Mouse (Mus musculus): ENCODE data around the gene Fbxw4. TPM values are rescaled to one million over a fixed set of nuclear protein-coding genes. Genes with fewer than 3 reads are reported as not detected.

The Fbxw4 gene
- polyA plus RNA-seq, 1 experiment, result 43.0 TPM

GRCm38 (mm10) chr19:45574339-45574898 is 85.7 kb downstream of the Fbxw4 start:
- Histone ChIP-seq H3K36me3 (ENCODE audit: control insufficient read depth, insufficient read depth, low read length) (no peaks in the 10 kb centered on the region), H3K27ac (ENCODE audit: insufficient read depth, low read depth, low read length) (no peak overlapping the region), H3K27me3 (replicated peaks; ENCODE audit: control insufficient read depth, insufficient read depth, low read length) (no peaks in the 10 kb centered on the region), H3K4me3 (ENCODE audit: insufficient read depth, low read depth, low read length) (no peak overlapping the region), H3K4me1 (ENCODE audit: control insufficient read depth, insufficient read depth, low read length) (no peaks in the 10 kb centered on the region)
- TF ChIP-seq CTCF (conservative IDR thresholded peaks at IDR 0.05; ENCODE audit: insufficient read depth, insufficient read length, low read depth, low read length) (no peak), POLR2A (IDR thresholded peaks at IDR 0.05; ENCODE audit: low read depth, low read length) (no peak)
- 77% methylated on average over 7 of the region's 7 CpGs for WGBS
- no peak for DNase-seq

GRCm38 (mm10) chr19:45573861-45574267 is 86.2 kb downstream of the Fbxw4 start:
- H3K4me3 ChIP-seq (ENCODE audit: insufficient read depth, low read depth, low read length), result no peak overlapping the region
- H3K4me1 ChIP-seq (ENCODE audit: control insufficient read depth, insufficient read depth, low read length), result no peaks in the 10 kb centered on the region
- TF ChIP-seq CTCF (conservative IDR thresholded peaks at IDR 0.05; ENCODE audit: insufficient read depth, insufficient read length, low read depth, low read length), result peak; percentile 70
- no peak for TF ChIP-seq POLR2A (IDR thresholded peaks at IDR 0.05; ENCODE audit: low read depth, low read length)
- WGBS, result 31% methylated on average over 6 of the region's 6 CpGs
- no peaks in the 10 kb centered on the region for H3K27me3 ChIP-seq (replicated peaks; ENCODE audit: control insufficient read depth, insufficient read depth, low read length)
- no peaks in the 10 kb centered on the region for H3K36me3 ChIP-seq (ENCODE audit: control insufficient read depth, insufficient read depth, low read length)
- peak; percentile 72 for DNase-seq
- H3K27ac ChIP-seq (ENCODE audit: insufficient read depth, low read depth, low read length), result no peak overlapping the region

GRCm38 (mm10) chr19:45573033-45573432 is 87.1 kb downstream of the Fbxw4 start:
- WGBS, result 82% methylated on average over 6 of the region's 6 CpGs

GRCm38 (mm10) chr19:45567367-45567766 is 92.7 kb downstream of the Fbxw4 start:
- Histone ChIP-seq H3K4me1 (ENCODE audit: control insufficient read depth, insufficient read depth, low read length) (no peaks in the 10 kb centered on the region), H3K27me3 (replicated peaks; ENCODE audit: control insufficient read depth, insufficient read depth, low read length) (no peaks in the 10 kb centered on the region), H3K4me3 (ENCODE audit: insufficient read depth, low read depth, low read length) (no peak overlapping the region), H3K36me3 (ENCODE audit: control insufficient read depth, insufficient read depth, low read length) (no peaks in the 10 kb centered on the region), H3K27ac (ENCODE audit: insufficient read depth, low read depth, low read length) (no peak overlapping the region)
- no peak for DNase-seq
- TF ChIP-seq POLR2A (IDR thresholded peaks at IDR 0.05; ENCODE audit: low read depth, low read length) (no peak), CTCF (conservative IDR thresholded peaks at IDR 0.05; ENCODE audit: insufficient read depth, insufficient read length, low read depth, low read length) (no peak)
- 88% methylated on average over 14 of the region's 14 CpGs for WGBS

More at GRCm38 (mm10) chr19:45573033-45573432, 87.1 kb downstream of the Fbxw4 start:
- TF ChIP-seq POLR2A (IDR thresholded peaks at IDR 0.05; ENCODE audit: low read depth, low read length), result no peak
- TF ChIP-seq CTCF (conservative IDR thresholded peaks at IDR 0.05; ENCODE audit: insufficient read depth, insufficient read length, low read depth, low read length), result no peak
- DNase-seq, result no peak
- Histone ChIP-seq H3K4me1 (ENCODE audit: control insufficient read depth, insufficient read depth, low read length) (no peaks in the 10 kb centered on the region), H3K4me3 (ENCODE audit: insufficient read depth, low read depth, low read length) (no peak overlapping the region), H3K36me3 (ENCODE audit: control insufficient read depth, insufficient read depth, low read length) (no peaks in the 10 kb centered on the region), H3K27me3 (replicated peaks; ENCODE audit: control insufficient read depth, insufficient read depth, low read length) (no peaks in the 10 kb centered on the region), H3K27ac (ENCODE audit: insufficient read depth, low read depth, low read length) (no peak overlapping the region)

GRCm38 (mm10) chr19:45565925-45566715 is 94.0 kb downstream of the Fbxw4 start:
- Histone ChIP-seq H3K36me3 (ENCODE audit: control insufficient read depth, insufficient read depth, low read length) (no peaks in the 10 kb centered on the region), H3K27ac (ENCODE audit: insufficient read depth, low read depth, low read length) (no peak overlapping the region), H3K4me3 (ENCODE audit: insufficient read depth, low read depth, low read length) (no peak overlapping the region), H3K4me1 (ENCODE audit: control insufficient read depth, insufficient read depth, low read length) (no peaks in the 10 kb centered on the region), H3K27me3 (replicated peaks; ENCODE audit: control insufficient read depth, insufficient read depth, low read length) (no peaks in the 10 kb centered on the region)
- no peak for TF ChIP-seq CTCF (conservative IDR thresholded peaks at IDR 0.05; ENCODE audit: insufficient read depth, insufficient read length, low read depth, low read length)
- no peak for TF ChIP-seq POLR2A (IDR thresholded peaks at IDR 0.05; ENCODE audit: low read depth, low read length)
- WGBS, result 60% methylated on average over 15 of the region's 15 CpGs
- no peak for DNase-seq

GRCm38 (mm10) chr19:45560153-45560890 is 99.8 kb downstream of the Fbxw4 start, which contains the start of the genes Poll and Gm17018:
Gene Poll (minus strand): TSS chr19:45560531.
Gene Gm17018 (plus strand): TSS chr19:45560615.
- H3K4me1 ChIP-seq (ENCODE audit: control insufficient read depth, insufficient read depth, low read length), result peaks cover 5% of the 10 kb centered on the region; the same call in 1 of the 2 replicates
- under 1% methylated on average over 35 of the region's 35 CpGs for WGBS
- DNase-seq, result peak; percentile 89
- H3K27ac ChIP-seq (ENCODE audit: insufficient read depth, low read depth, low read length), result no peak within 1 kb of the TSS
- H3K4me3 ChIP-seq (ENCODE audit: insufficient read depth, low read depth, low read length), result peak within 1 kb of the TSS; percentile 98
- peak; percentile 17 for TF ChIP-seq POLR2A (IDR thresholded peaks at IDR 0.05; ENCODE audit: low read depth, low read length)
- no peak for TF ChIP-seq CTCF (conservative IDR thresholded peaks at IDR 0.05; ENCODE audit: insufficient read depth, insufficient read length, low read depth, low read length)
- H3K27me3 ChIP-seq (replicated peaks; ENCODE audit: control insufficient read depth, insufficient read depth, low read length), result no peaks in the 10 kb centered on the region
- H3K36me3 ChIP-seq (ENCODE audit: control insufficient read depth, insufficient read depth, low read length), result no peaks in the 10 kb centered on the region

Data from kidney, adult 2 months (tissue).